16 mouse cellular contexts compared by ENCODE assay signal in the genomic region with DNA sequence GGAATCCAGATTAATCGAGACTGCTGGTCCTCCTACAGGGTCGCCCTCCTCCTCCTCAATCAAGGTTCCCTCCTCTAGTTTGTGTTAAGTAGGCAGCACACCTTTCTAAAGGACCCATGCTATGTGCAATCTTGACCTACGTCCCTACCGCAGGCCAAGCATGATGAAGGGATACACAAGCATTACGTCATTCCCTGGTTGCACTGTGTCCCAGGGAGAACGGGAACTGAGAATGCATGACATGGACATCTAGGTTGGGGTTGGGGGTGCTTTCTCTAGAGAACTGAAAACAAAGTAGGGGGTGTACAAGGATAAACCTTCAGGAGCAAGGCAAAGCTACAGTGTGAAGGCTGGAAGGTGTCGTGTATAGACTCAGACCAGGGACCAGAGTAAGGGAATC. TPM values are rescaled to one million over a fixed set of nuclear protein-coding genes. Genes with fewer than 3 reads are reported as not detected.
"Had no signal": no experiment of that assay in that cellular context is flagged by ENCODE, and none has a peak within 500 bp of the region (broad histone marks: within the 10 kb centered on the region; RNA-seq: fewer than 3 reads in every experiment).

No protein-coding gene starts in this region.

- ATAC-seq: liver, embryonic 12.5 days; midbrain, embryonic 13.5 days had no signal

- H3K27ac ChIP-seq: layer of hippocampus, adult 2 months; limb, embryonic 12.5 days; liver, embryonic 12.5 days; lung, embryonic 15.5 days; midbrain, embryonic 13.5 days; neural tube, embryonic 15.5 days; stomach, embryonic 15.5 days had no signal

- H3K4me1 ChIP-seq: lung, embryonic 15.5 days; midbrain, embryonic 13.5 days; neural tube, embryonic 15.5 days; stomach, embryonic 15.5 days had no signal

- H3K4me2 ChIP-seq: limb, embryonic 12.5 days; liver, embryonic 12.5 days; lung, embryonic 15.5 days; midbrain, embryonic 13.5 days; neural tube, embryonic 15.5 days; stomach, embryonic 15.5 days had no signal

- H3K9me3 ChIP-seq: limb, embryonic 12.5 days; liver, embryonic 12.5 days; lung, embryonic 15.5 days; midbrain, embryonic 13.5 days; neural tube, embryonic 15.5 days; stomach, embryonic 15.5 days had no signal

- H3K27me3 ChIP-seq: limb, embryonic 12.5 days; liver, embryonic 12.5 days; lung, embryonic 15.5 days; midbrain, embryonic 13.5 days; neural tube, embryonic 15.5 days; stomach, embryonic 15.5 days had no signal

- H3K9ac ChIP-seq: limb, embryonic 12.5 days; liver, embryonic 12.5 days; lung, embryonic 15.5 days; midbrain, embryonic 13.5 days; neural tube, embryonic 15.5 days; stomach, embryonic 15.5 days had no signal

- H3K4me3 ChIP-seq: layer of hippocampus, adult 2 months; limb, embryonic 12.5 days; liver, embryonic 12.5 days; lung, embryonic 15.5 days; midbrain, embryonic 13.5 days; myocyte; neural tube, embryonic 15.5 days; stomach, embryonic 15.5 days had no signal

- DNase-seq: kidney, adult 11 months; kidney, postnatal 10 days; kidney, postnatal 4 days; lung, postnatal 36 days; retina, postnatal 1 day; thymus, adult 2 months; thymus, postnatal 25 days had no signal

RNA-seq across cellular contexts. Expression of gene Zmynd15, which starts 17.4 kb away (rescaled TPM):
- polyA plus RNA-seq: myocyte; neural tube, embryonic 11.5 days had no signal
